Mouse (Mus musculus): ENCODE data around the gene Numa1. TPM values are rescaled to one million over a fixed set of nuclear protein-coding genes. Genes with fewer than 3 reads are reported as not detected.

Numa1 gene
- polyA plus RNA-seq (2017; shearing (Covaris generic)), result 197 TPM

GRCm38 (mm10) chr7:101933751-101934240, at the start of gene Numa1, which contains the start of gene Lrrc51:
Numa1 (plus strand) TSS chr7:101934111.
Lrrc51 (minus strand) TSS chr7:101933895.

GRCm38 (mm10) chr7:101905561-101906286, 28.2 kb upstream of the Numa1 start, which contains the start of gene Lamtor1:
Lamtor1 (plus strand) TSS chr7:101905904.

GRCm38 (mm10) chr7:101906287-101906681, 27.6 kb upstream of the Numa1 start, which contains the start of gene Tomt:
Tomt (minus strand) TSS chr7:101906359.

GRCm38 (mm10) chr7:102018590-102018989, 84.7 kb downstream of the Numa1 start, which contains the start of gene Il18bp:
Il18bp (minus strand) TSS chr7:102018690.

Other genes starting within 250 kb of the Numa1 start
- not detected for gene Phox2a, start 115.8 kb upstream of the Numa1 start, polyA plus RNA-seq (2017; shearing (Covaris generic))
- gene Inppl1, start 95.9 kb upstream of the Numa1 start, polyA plus RNA-seq (2017; shearing (Covaris generic)), result 0.66 TPM
- not detected for gene Folr2, start 76.9 kb upstream of the Numa1 start, polyA plus RNA-seq (2017; shearing (Covaris generic))
- 46.6 TPM for gene Anapc15, start 70.4 kb upstream of the Numa1 start, polyA plus RNA-seq (2017; shearing (Covaris generic))
- not detected for gene Folr1, start 63.3 kb upstream of the Numa1 start, polyA plus RNA-seq (2017; shearing (Covaris generic))
- gene Lamtor1, start 28.2 kb upstream of the Numa1 start, polyA plus RNA-seq (2017; shearing (Covaris generic)), result 92.3 TPM
- gene Tomt, start 27.8 kb upstream of the Numa1 start, polyA plus RNA-seq (2017; shearing (Covaris generic)), result 1.6 TPM
- gene Lrrc51, start 216 bp upstream of the Numa1 start, polyA plus RNA-seq (2017; shearing (Covaris generic)), result 1.1 TPM
- gene Il18bp, start 84.6 kb downstream of the Numa1 start, polyA plus RNA-seq (2017; shearing (Covaris generic)), result 2.8 TPM
- 23.8 TPM for gene Rnf121, start 131.4 kb downstream of the Numa1 start, polyA plus RNA-seq (2017; shearing (Covaris generic))
- 43.4 TPM for gene Xndc1, start 131.4 kb downstream of the Numa1 start, polyA plus RNA-seq (2017; shearing (Covaris generic))
- 1.5 TPM for gene Xntrpc, start 131.6 kb downstream of the Numa1 start, polyA plus RNA-seq (2017; shearing (Covaris generic))
- gene Trpc2, start 149.0 kb downstream of the Numa1 start, polyA plus RNA-seq (2017; shearing (Covaris generic)), result 0.45 TPM
- not detected for gene Art1, start 167.6 kb downstream of the Numa1 start, polyA plus RNA-seq (2017; shearing (Covaris generic))
- 0.27 TPM for gene Art5, start 175.4 kb downstream of the Numa1 start, polyA plus RNA-seq (2017; shearing (Covaris generic))
- not detected for gene Chrna10, start 182.7 kb downstream of the Numa1 start, polyA plus RNA-seq (2017; shearing (Covaris generic))